Mouse (Mus musculus) frontal cortex, postnatal 10 days (tissue): ENCODE measurements around the gene Elmo2.
A peak's percentile ranks its signal among the peaks of the same experiment; 100 is the strongest.

Source experiments
- DNase-seq, 2 experiments: peaks; one replicate each; pipeline ENCODE4 v3.0.0; 2022; ENCODE audit warnings: low spot score in 2 of 2, mixed read lengths in 1 of 2

Elmo2 gene

GRCm38 (mm10) chr2:165323928-165324327 lies 2.4 kb downstream of the Elmo2 start:
- no peak for DNase-seq

GRCm38 (mm10) chr2:165323484-165323883 lies 2.8 kb downstream of the Elmo2 start:
- DNase-seq = no peak

GRCm38 (mm10) chr2:165321981-165322735 lies 4.1 kb downstream of the Elmo2 start:
- DNase-seq = no peak

GRCm38 (mm10) chr2:165321381-165321888 lies 4.8 kb downstream of the Elmo2 start:
- DNase-seq = no peak

GRCm38 (mm10) chr2:165320531-165321150 lies 5.6 kb downstream of the Elmo2 start:
- no peak for DNase-seq

GRCm38 (mm10) chr2:165319503-165319902 lies 6.8 kb downstream of the Elmo2 start:
- DNase-seq = no peak

- no peak for DNase-seq
These were observed 7.3 kb downstream of the Elmo2 start for GRCm38 (mm10) chr2:165318941-165319340.

GRCm38 (mm10) chr2:165317621-165318263 lies 8.5 kb downstream of the Elmo2 start:
- DNase-seq = no peak

- peak; percentile 61 to 67 for DNase-seq
These were observed 9.3 kb downstream of the Elmo2 start for GRCm38 (mm10) chr2:165316837-165317473.

- DNase-seq = no peak
These were observed 10.1 kb downstream of the Elmo2 start for GRCm38 (mm10) chr2:165316204-165316603.

- no peak for DNase-seq
These were observed 12.1 kb downstream of the Elmo2 start for GRCm38 (mm10) chr2:165314197-165314596.

GRCm38 (mm10) chr2:165312381-165312780 lies 13.9 kb downstream of the Elmo2 start:
- DNase-seq = no peak

- no peak for DNase-seq
These were observed 14.7 kb downstream of the Elmo2 start for GRCm38 (mm10) chr2:165311577-165311976.

GRCm38 (mm10) chr2:165310818-165311425 lies 15.4 kb downstream of the Elmo2 start:
- DNase-seq = no peak

- no peak for DNase-seq
These were observed 18.5 kb downstream of the Elmo2 start for GRCm38 (mm10) chr2:165307801-165308200.

GRCm38 (mm10) chr2:165305438-165305837 lies 20.8 kb downstream of the Elmo2 start:
- no peak for DNase-seq

- no peak for DNase-seq
These were observed 21.5 kb downstream of the Elmo2 start for GRCm38 (mm10) chr2:165304819-165305218.

- no peak for DNase-seq
These were observed 22.8 kb downstream of the Elmo2 start for GRCm38 (mm10) chr2:165303354-165304012.

GRCm38 (mm10) chr2:165301409-165301808 lies 24.9 kb downstream of the Elmo2 start:
- no peak for DNase-seq

- DNase-seq = no peak
These were observed 25.4 kb downstream of the Elmo2 start for GRCm38 (mm10) chr2:165300885-165301284.

GRCm38 (mm10) chr2:165300424-165300823 lies 25.9 kb downstream of the Elmo2 start:
- DNase-seq = no peak
